Mouse (Mus musculus) gastrocnemius, adult 2 months (tissue): ENCODE results near the gene Cped1. TPM values are rescaled to one million over a fixed set of nuclear protein-coding genes. Genes with fewer than 3 reads are reported as not detected.

ENCODE experiments used
- DNase-seq: peaks from one replicate; pipeline ENCODE4 v3.0.0; 2022
- H3K27ac ChIP-seq: fragments of 200-600 bp; 2 replicates; pipeline ENCODE4 v1.8.1; 2022; ENCODE audit warnings: mild to moderate bottlenecking
- H3K4me3 ChIP-seq: fragments of 200-600 bp; 2 replicates; pipeline ENCODE4 v1.8.1; 2022; ENCODE audit warnings: mild to moderate bottlenecking, moderate library complexity
- CTCF ChIP-seq: fragments of 200-600 bp; IDR thresholded peaks from 2 replicates; pipeline ENCODE4 v1.8.1; 2022; ENCODE audit warnings: antibody characterized with exemption, mild to moderate bottlenecking, moderate library complexity
- intact Hi-C: fragments of 180-260 bp; cut with DNase I; formaldehyde crosslinking; loops from one replicate; pipeline ENCODE4 v1.15.1; 2025
- total RNA-seq, 2 experiments: library from RNA; stranded (reverse); gene quantifications; 2 replicates each; pipeline ENCODE4 v1.2.3; 2021

Gene Cped1
- total RNA-seq, 2 experiments from 2014 or later: 22.4 to 24.5 TPM

DNA sequence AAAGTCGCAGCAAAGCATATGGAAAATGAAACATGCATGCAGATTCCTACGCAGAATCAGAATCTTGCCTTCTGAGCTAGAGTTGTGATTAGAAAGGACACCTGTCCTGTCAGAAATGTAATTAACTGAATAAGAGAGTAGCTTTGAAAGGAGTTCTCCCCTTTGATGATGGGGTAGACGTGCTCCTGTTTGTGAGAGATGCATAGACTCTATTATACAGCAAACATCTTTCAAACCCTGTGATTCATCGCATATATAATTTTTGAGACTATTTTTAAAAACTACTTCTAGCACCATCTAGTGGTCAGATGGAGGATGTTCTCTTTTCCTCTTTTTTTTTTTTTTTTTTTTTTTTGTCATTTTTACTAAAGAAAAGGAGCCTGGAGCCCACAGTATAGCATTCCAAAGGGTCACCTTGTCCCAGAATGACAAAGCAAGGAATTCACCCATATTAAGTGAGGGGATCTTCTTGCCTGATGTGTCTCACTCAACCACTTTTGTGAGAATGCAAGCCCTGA is 85.7 kb downstream of the Cped1 start:
- DNase-seq: no peak
- intact Hi-C loops: loop anchor here (1.0 kb wide), 1 partner anchor 86 kb away; the partner anchor contains the start of gene Cped1
- TF ChIP-seq CTCF: peak; percentile 66
- Histone ChIP-seq H3K27ac (0 out of 2 replicates have a peak overlapping the region, but pooled peaks have one; percentile 1), H3K4me3 (no peak overlapping the region)

DNA sequence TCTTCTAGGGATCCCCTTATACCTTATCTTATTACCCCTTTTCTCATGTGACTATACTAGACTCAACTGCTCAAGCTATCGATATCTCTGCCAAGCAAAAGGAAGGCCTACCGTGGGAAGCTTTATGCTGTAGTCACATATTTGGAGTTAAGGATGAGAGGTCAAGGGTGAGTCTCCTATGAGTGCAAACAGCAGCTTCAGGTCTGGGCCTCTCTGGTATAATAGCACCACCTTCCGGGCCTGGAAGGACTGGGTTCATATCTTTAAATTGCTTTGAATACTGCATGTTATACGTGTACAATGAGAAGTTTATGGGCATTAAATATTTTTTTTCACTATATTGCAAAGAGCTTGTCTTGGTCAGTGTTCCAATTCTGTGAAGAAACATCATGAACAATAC is 87.0 kb downstream of the Cped1 start:
- intact Hi-C loops: no loop called here
- Histone ChIP-seq H3K4me3 (no peak overlapping the region), H3K27ac (no peak overlapping the region)
- no peak for TF ChIP-seq CTCF
- DNase-seq: no peak

- DNase-seq: no peak
- intact Hi-C loops: no loop called here
- H3K4me3 ChIP-seq: no peak overlapping the region
- TF ChIP-seq CTCF: no peak
- H3K27ac ChIP-seq: no peak overlapping the region; the same call in 1 of the 2 replicates
Observed at GRCm38 (mm10) chr6:22074232-22075083, 88.7 kb downstream of the Cped1 start.

GRCm38 (mm10) chr6:22078686-22079264 is 93.1 kb downstream of the Cped1 start:
- DNase-seq: no peak
- no peak overlapping the region for H3K27ac ChIP-seq
- no peak overlapping the region for H3K4me3 ChIP-seq
- TF ChIP-seq CTCF: no peak
- intact Hi-C loops: no loop called here

DNA sequence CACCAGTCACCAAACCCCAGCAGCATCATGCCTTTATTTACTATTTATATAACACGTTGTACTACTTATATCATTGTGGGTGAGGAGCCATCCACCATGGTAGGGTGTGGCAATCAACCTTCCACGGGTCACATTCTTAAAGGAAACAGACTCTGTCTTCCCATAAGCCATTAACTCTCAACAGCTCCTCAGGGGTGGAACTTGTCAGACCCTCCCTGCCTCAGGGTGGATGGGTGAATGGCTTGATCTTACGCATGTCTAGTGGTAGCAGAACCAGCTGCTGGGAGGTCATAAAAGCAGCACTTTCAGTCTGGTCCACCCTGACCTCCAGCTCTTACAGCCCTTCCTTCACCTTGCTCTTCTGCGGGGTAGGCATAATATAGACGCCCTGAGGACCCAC is 100.3 kb downstream of the Cped1 start:
- TF ChIP-seq CTCF: no peak
- DNase-seq: no peak
- Histone ChIP-seq H3K27ac (no peak overlapping the region), H3K4me3 (no peak overlapping the region)
- intact Hi-C loops: loop anchor here (5.0 kb wide), 1 partner anchor 104 kb away; no protein-coding TSS in a partner anchor

GRCm38 (mm10) chr6:22088346-22089064 is 102.8 kb downstream of the Cped1 start:
- DNase-seq: peak; percentile 53
- Histone ChIP-seq H3K4me3 (no peak overlapping the region), H3K27ac (no peak overlapping the region)
- peak; percentile 79 for TF ChIP-seq CTCF
- intact Hi-C loops: loop anchor here (5.0 kb wide), 1 partner anchor 106 kb away; no protein-coding TSS in a partner anchor

DNA sequence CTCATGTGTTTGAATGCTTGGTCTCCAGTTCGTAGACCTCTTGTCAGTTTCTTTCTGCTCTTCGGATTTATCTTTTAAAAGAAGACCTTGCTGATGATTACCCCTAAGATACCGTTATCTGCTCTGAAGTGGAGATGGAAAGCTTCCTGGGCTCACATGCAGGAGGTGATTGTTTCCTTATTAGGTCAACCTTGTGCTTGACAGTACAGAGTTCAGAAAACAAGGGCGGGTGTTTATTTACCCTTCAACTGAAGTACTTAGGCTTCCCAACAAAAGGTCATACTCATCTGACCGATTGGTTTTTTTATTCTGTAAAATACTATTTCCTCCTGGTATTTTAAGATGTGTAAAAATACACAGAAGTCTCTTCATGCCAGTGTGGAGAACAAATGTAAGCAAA is 106.1 kb downstream of the Cped1 start:
- DNase-seq: no peak
- no peak for TF ChIP-seq CTCF
- Histone ChIP-seq H3K4me3 (no peak overlapping the region), H3K27ac (no peak overlapping the region)
- intact Hi-C loops: no loop called here

- DNase-seq: no peak
- intact Hi-C loops: no loop called here
- H3K27ac ChIP-seq: no peak overlapping the region
- H3K4me3 ChIP-seq: no peak overlapping the region
- TF ChIP-seq CTCF: no peak
Observed at GRCm38 (mm10) chr6:22093792-22094191, 108.1 kb downstream of the Cped1 start.

DNA sequence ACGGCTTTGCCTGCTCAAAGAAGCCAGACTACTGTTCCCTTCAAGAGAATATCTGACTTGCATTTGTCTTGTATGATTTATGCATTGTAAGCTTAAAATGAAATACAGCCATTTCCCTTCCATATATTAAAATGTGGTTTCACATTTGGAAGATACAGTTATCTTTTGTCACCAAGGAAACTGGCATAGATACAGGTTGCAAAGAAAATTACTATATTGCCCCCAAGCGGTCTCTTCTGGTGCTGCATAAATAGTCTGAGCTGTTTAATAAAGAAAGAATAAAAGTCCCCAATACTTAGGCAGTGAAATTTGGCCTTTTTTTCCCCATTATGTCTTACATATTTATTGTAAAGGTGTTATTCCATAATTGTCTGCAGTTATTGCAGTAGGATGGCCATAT is 112.0 kb downstream of the Cped1 start:
- no peak overlapping the region for H3K4me3 ChIP-seq
- intact Hi-C loops: loop anchor here (2.0 kb wide), 1 partner anchor 303 kb away; no protein-coding TSS in a partner anchor
- TF ChIP-seq CTCF: peak; percentile 70
- DNase-seq: no peak
- no peak overlapping the region for H3K27ac ChIP-seq

- Histone ChIP-seq H3K27ac (no peak overlapping the region), H3K4me3 (no peak overlapping the region)
- intact Hi-C loops: no loop called here
- no peak for TF ChIP-seq CTCF
- DNase-seq: no peak
Observed at GRCm38 (mm10) chr6:22099832-22100231, 114.1 kb downstream of the Cped1 start.

GRCm38 (mm10) chr6:22101939-22102338 is 116.2 kb downstream of the Cped1 start:
- no peak for TF ChIP-seq CTCF
- Histone ChIP-seq H3K27ac (no peak overlapping the region), H3K4me3 (no peak overlapping the region)
- no peak for DNase-seq
- intact Hi-C loops: no loop called here

DNA sequence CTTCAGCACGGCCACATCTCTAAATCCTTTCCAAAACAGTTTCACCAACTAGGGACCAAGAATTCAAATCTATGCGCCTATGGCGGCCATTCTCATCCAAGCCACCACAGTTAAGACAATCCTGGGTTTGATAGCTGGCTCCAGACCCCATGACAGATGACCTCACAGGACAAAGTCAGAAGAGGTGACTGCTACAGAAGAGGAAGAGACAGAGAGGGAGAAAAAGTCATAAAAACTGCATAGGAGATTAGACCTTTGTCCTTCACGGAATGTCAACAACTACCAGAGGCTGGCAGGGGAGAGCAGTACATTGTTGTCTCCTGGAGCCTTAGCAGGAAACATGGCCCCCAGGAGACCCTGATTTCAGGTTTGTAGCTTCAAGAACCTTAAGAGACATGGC is 117.0 kb downstream of the Cped1 start:
- intact Hi-C loops: no loop called here
- Histone ChIP-seq H3K27ac (no peak overlapping the region), H3K4me3 (no peak overlapping the region)
- DNase-seq: no peak
- TF ChIP-seq CTCF: no peak
